Mouse (Mus musculus) hindbrain, embryonic 12.5 days (tissue): ENCODE measurements at regions not wholly inside any gene's neighbourhood (a gene's known extent, or its start where the extent isn't known, plus 50 kb on each side); places are given as distances from the start of the nearest gene placed in this dataset.

Experiments used
- ATAC-seq: fragments of 200-750 bp; cut with Nextera tagmentation; 2 replicates; pipeline ENCODE4 v1.8.0; 2017; ENCODE audit warnings: moderate TSS enrichment; ENCODE audit not compliant: low FRiP score
- H3K27ac ChIP-seq: fragments of 300-500 bp; sonication (generic); 2 replicates; pipeline ENCODE4 v1.5.1; 2016; ENCODE audit warnings: mild to moderate bottlenecking
- H3K27me3 ChIP-seq: fragments of 300-500 bp; sonication (generic); 2 replicates; pipeline ENCODE4 v1.6.1; 2016; ENCODE audit warnings: mild to moderate bottlenecking
- H3K36me3 ChIP-seq: fragments of 300-500 bp; sonication (generic); 2 replicates; pipeline ENCODE4 v1.6.1; 2016; ENCODE audit warnings: mild to moderate bottlenecking
- H3K4me1 ChIP-seq: fragments of 300-500 bp; sonication (generic); 2 replicates; pipeline ENCODE4 v1.6.1; 2016
- H3K4me2 ChIP-seq: fragments of 300-500 bp; sonication (generic); replicated peaks from 2 replicates; pipeline ENCODE4 v1.6.1; 2016; ENCODE audit warnings: mild to moderate bottlenecking
- H3K4me3 ChIP-seq: fragments of 300-500 bp; sonication (generic); 2 replicates; pipeline ENCODE4 v1.5.1; 2016; ENCODE audit warnings: mild to moderate bottlenecking
- H3K9ac ChIP-seq: fragments of 300-500 bp; sonication (generic); 2 replicates; pipeline ENCODE4 v1.6.1; 2016; ENCODE audit warnings: mild to moderate bottlenecking, moderate library complexity
- H3K9me3 ChIP-seq: fragments of 300-500 bp; sonication (generic); replicated peaks from 2 replicates; pipeline ENCODE4 v1.6.1; 2016; ENCODE audit warnings: mild to moderate bottlenecking
- WGBS: fragments of 180-500 bp; shearing (Covaris S2); methylation state at CpG from one replicate; pipeline ENCODE4 v1.1.7; 2016; 5-methylcytosine and 5-hydroxymethylcytosine counted together

DNA sequence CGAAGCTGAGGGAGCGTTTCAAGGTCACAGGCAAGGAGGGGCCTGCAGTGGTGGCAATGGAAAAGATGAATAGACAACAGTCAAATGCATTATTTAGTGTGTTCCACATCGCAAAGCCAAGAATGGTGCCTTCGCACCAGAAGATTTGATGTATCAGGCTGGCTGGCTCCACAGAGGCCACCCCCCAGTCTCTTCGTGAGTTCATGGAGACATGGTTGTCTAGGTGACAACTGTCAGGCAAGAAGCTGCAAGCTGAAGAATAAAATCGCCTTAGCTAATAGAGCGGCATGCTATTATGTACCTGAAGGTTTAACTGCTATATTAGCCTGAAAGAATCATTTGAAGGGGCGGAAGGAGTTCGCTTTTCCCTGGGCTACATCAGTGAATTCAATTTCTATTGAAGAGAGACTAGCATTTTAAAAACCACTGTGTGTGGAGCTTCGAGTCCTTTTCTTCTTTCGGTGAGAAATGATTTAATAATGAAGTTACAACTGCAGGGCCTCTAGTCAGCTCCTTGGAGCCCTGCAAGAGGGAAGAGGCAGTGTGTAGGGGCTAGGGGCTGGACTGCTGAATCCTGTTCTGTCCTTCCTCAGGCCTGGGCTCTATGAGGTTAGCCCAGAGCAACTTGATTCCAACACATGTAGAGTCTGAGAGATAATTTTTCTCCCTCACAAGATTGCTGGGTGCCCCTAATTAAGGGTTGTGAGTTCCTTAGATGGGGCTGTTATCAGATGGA, 169.1 kb downstream of the Mid1ip1 start:
- 55% methylated on average over 11 of the region's 11 CpGs for WGBS
- no peak overlapping the region for H3K9ac ChIP-seq
- H3K4me3 ChIP-seq, result no peak overlapping the region
- no peaks in the 10 kb centered on the region for H3K4me1 ChIP-seq
- no peak overlapping the region for H3K4me2 ChIP-seq
- H3K27me3 ChIP-seq, result no peaks in the 10 kb centered on the region
- no peak overlapping the region; the same call in 1 of the 2 replicates for H3K27ac ChIP-seq
- H3K9me3 ChIP-seq, result no peaks in the 10 kb centered on the region
- H3K36me3 ChIP-seq, result no peaks in the 10 kb centered on the region
- 0 out of 2 replicates have a peak, but pooled peaks have one; percentile 35 for ATAC-seq

DNA sequence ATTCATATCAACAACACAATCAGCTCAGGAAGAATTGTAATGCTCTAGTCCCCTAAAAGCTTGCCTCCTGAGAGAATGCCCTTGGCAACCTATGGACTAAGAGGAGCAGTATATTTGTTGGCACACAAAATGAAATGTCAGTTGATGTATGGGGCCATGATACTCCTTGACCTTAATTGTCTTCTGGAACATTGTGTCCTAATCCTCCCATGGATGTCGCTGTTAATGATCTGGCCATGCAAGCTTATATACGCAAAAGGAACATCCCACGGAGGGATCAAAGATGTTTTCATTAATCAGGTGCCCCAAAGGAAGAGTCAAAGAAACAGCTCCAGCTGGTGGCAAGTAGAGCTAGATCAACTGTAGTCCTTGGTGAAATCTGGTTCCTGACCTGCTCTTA, 178.0 kb downstream of the Mid1ip1 start:
- ATAC-seq, result no peak
- WGBS, result 84% methylated on average over 3 of the region's 3 CpGs
- H3K27me3 ChIP-seq, result no peaks in the 10 kb centered on the region
- no peak overlapping the region for H3K9ac ChIP-seq
- no peak overlapping the region for H3K4me2 ChIP-seq
- H3K9me3 ChIP-seq, result no peaks in the 10 kb centered on the region
- H3K36me3 ChIP-seq, result no peaks in the 10 kb centered on the region
- H3K27ac ChIP-seq, result no peak overlapping the region
- no peaks in the 10 kb centered on the region for H3K4me1 ChIP-seq
- no peak overlapping the region for H3K4me3 ChIP-seq

- Histone ChIP-seq H3K27me3 (no peaks in the 10 kb centered on the region), H3K9ac (no peak overlapping the region), H3K4me3 (no peak overlapping the region), H3K4me1 (no peaks in the 10 kb centered on the region), H3K4me2 (no peak overlapping the region), H3K36me3 (no peaks in the 10 kb centered on the region), H3K27ac (no peak overlapping the region), H3K9me3 (no peaks in the 10 kb centered on the region)
- 84% methylated on average over 5 of the region's 5 CpGs for WGBS
- ATAC-seq, result no peak
These were observed 181.6 kb downstream of the Mid1ip1 start for GRCm38 (mm10) chrX:10896193-10896955.

DNA sequence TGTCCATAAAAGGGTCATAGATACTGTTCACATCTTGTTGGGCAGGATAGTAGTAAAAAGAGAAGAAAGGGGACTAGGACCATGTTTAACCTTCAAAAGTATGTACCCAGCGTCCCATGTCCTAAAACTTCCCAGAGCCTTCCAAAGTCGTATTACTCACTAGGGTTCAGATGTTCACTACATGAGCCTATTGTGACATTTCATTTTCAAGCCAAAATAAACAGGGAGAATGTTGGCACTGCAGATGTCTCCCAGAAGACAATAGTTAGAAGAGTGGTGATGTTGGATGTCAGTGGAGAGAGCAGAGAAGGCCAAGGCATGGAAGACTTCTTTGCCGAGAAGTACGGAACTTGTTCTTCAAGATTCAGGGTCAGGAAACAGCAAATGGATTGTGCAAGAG, 187.9 kb downstream of the Mid1ip1 start:
- Histone ChIP-seq H3K27me3 (no peaks in the 10 kb centered on the region), H3K9me3 (no peaks in the 10 kb centered on the region), H3K9ac (no peak overlapping the region), H3K4me3 (no peak overlapping the region), H3K4me2 (no peak overlapping the region), H3K36me3 (no peaks in the 10 kb centered on the region), H3K4me1 (no peaks in the 10 kb centered on the region), H3K27ac (no peak overlapping the region)
- no peak for ATAC-seq
- 85% methylated on average over 4 of the region's 4 CpGs for WGBS

GRCm38 (mm10) chrX:10904072-10904471, 189.3 kb downstream of the Mid1ip1 start:
- ATAC-seq, result no peak
- no peaks in the 10 kb centered on the region for H3K27me3 ChIP-seq

DNA sequence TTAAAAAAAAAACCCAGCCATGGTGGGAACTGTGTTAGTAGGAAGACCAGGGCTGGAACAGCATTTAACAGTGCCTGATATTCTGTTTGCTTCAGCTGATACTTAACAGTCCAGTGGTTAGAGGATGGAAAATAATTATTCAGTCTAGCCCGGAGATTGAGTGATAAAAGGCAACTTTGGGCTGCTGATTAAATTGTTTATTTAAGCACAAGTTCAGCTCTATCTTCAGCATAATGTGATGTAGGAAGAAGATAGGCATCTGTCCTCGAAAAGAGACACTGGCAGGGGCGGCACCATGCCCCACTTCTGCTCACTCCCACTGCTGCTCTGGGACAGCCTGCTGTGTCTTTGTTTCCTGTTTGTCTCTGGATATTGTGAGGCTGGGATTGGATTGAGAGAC, 190.1 kb downstream of the Mid1ip1 start:
- Histone ChIP-seq H3K27me3 (no peaks in the 10 kb centered on the region), H3K4me2 (no peak overlapping the region), H3K36me3 (no peaks in the 10 kb centered on the region), H3K27ac (no peak overlapping the region), H3K4me3 (no peak overlapping the region), H3K9me3 (no peaks in the 10 kb centered on the region), H3K9ac (no peak overlapping the region), H3K4me1 (no peaks in the 10 kb centered on the region)
- WGBS, result 29% methylated on average over 3 of the region's 3 CpGs
- ATAC-seq, result no peak

More at GRCm38 (mm10) chrX:10904072-10904471, 189.3 kb downstream of the Mid1ip1 start:
- Histone ChIP-seq H3K27ac (no peak overlapping the region), H3K4me2 (no peak overlapping the region), H3K9me3 (no peaks in the 10 kb centered on the region), H3K9ac (no peak overlapping the region), H3K4me3 (no peak overlapping the region), H3K4me1 (no peaks in the 10 kb centered on the region), H3K36me3 (no peaks in the 10 kb centered on the region)
- WGBS, result 90% methylated on average over 6 of the region's 6 CpGs

DNA sequence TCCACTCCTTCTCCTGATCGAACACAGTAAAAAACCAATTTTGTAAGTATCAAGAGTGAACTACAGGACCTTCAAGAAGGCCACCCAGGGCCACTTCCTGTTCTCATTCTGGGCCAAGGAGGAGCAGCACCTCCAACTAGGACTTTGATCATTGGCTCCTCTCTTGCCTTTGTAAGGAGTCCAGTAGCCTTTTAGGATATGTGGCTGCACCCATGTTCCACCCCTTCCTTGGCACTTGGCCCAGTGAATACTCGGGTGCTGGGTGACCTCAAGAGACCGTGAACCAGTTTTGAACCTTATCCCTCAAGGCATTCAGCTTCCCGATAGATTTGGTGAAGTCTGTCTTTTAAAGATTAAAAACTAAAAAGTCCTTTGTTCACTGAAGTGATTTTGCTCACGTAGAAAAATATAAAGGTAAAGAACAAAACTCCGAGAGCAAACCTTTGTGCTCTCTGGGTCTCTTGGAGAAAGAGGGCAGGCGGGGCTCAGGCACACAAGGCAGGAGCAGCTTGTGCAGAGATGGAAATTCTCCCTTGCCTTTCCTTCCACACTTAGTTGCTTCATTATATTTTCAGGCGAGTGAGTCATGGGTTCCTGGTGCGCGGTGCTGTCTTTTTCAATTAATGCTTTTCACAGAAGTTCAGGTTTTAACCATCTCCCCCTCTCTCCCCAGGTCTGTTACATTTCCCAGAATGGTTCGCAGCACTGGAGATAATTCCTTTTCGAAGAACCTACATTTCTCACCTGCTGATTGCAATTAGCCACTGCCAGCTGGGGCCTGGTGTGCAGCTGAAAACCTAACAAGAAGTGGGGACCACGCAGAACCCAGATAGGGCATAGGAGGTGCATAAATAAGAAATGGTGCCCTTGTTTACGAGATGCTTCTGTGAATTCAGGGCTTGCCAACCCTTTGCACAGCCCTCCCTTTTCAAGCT, 196.6 kb downstream of the Mid1ip1 start:
- H3K27ac ChIP-seq, result no peak overlapping the region
- H3K4me3 ChIP-seq, result no peak overlapping the region
- H3K4me1 ChIP-seq, result no peaks in the 10 kb centered on the region
- H3K36me3 ChIP-seq, result no peaks in the 10 kb centered on the region
- H3K27me3 ChIP-seq, result no peaks in the 10 kb centered on the region
- no peaks in the 10 kb centered on the region for H3K9me3 ChIP-seq
- H3K9ac ChIP-seq, result no peak overlapping the region
- no peak for ATAC-seq
- no peak overlapping the region for H3K4me2 ChIP-seq
- WGBS, result 78% methylated on average over 14 of the region's 14 CpGs
